Mouse (Mus musculus): ENCODE measurements around the gene Hist1h2ad. TPM values are rescaled to one million over a fixed set of nuclear protein-coding genes. Genes with fewer than 3 reads are reported as not detected.

Hist1h2ad gene
- polyA plus RNA-seq, 1 experiment from 2014 or later, result 1.2 TPM

DNA sequence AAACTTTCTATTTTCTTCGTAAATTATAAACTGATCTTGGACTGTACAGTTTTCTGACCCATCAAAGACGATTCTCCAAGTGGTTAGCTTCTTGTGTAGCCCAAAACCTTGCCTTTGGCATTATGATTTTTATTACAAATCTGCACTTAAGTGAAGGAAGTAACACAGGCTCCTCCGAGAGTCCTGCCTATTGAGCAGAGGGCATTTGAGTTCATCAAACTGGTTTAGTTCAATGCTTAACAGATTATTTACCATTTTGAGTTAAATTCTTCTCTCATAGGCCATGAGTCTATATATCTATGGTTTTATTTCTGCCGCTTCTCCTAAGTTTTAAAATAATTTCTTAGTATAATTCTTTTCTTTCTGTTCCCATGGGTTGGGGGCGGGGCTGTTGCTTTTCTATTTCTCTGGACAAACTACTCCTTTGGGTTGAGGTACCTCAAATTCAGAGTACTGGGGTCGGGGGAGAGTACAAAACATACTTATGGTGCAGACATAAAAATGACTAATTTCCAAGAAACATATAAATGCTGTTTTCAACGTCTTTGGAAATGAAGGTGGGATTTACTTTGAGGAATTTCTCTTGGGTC lies 48.8 kb downstream of the Hist1h2ad start:
- H3K27me3 ChIP-seq (ENCODE audit: control insufficient read depth, insufficient read depth, low read length), result no peaks in the 10 kb centered on the region
- ATAC-seq (replicated peaks; ENCODE audit: extremely low read depth, insufficient read depth, low FRiP score), result no peak
- H3K4me3 ChIP-seq (ENCODE audit: low read length), result peak overlapping the region; percentile 67
- no peaks in the 10 kb centered on the region for H3K9me3 ChIP-seq (replicated peaks; ENCODE audit: control insufficient read depth, low read length)
- WGBS, result 26% methylated on average over 7 of the region's 7 CpGs
- peaks cover 4% of the 10 kb centered on the region for H3K4me1 ChIP-seq (ENCODE audit: control insufficient read depth, insufficient read depth, low read length)
- peak overlapping the region; percentile 47; the same call in 1 of the 2 replicates for H3K27ac ChIP-seq (ENCODE audit: low read length)
- H3K4me2 ChIP-seq (ENCODE audit: low read depth, low read length), result peak overlapping the region; percentile 94
- no peaks in the 10 kb centered on the region for H3K36me3 ChIP-seq (ENCODE audit: control insufficient read depth, insufficient read depth)
- peak overlapping the region; percentile 64 for H3K9ac ChIP-seq (ENCODE audit: low read length)

Small RNA genes lying within 50 kb of the gene (microRNA-seq; reads per million reads assigned to microRNA genes)
- gene Gm44297 (not detected), gene Gm44359 (not detected), gene Gm44394 (not detected)

Other genes with a start within 250 kb of the Hist1h2ad start
- gene Zfp322a, start 205.2 kb upstream of the Hist1h2ad start, polyA plus RNA-seq (2015; fragmentation: Nextera tagmentation; extraction: Ambion mirVana), result 36.5 and 37.8 TPM in 2 replicates
- gene Abt1, start 150.5 kb upstream of the Hist1h2ad start, polyA plus RNA-seq (2015; fragmentation: Nextera tagmentation; extraction: Ambion mirVana), result 9.2 and 9.4 TPM in 2 replicates
- gene Btn1a1, start 108.5 kb upstream of the Hist1h2ad start, polyA plus RNA-seq (2015; fragmentation: Nextera tagmentation; extraction: Ambion mirVana), result 0.83 and 1.0 TPM in 2 replicates
- gene Btn2a2, start 85.5 kb upstream of the Hist1h2ad start, polyA plus RNA-seq (2015; fragmentation: Nextera tagmentation; extraction: Ambion mirVana), result 0.29 and 0.34 TPM in 2 replicates
- 7.7 and 8.6 TPM in 2 replicates for gene Hist1h4h, start 43.3 kb upstream of the Hist1h2ad start, polyA plus RNA-seq (2015; fragmentation: Nextera tagmentation; extraction: Ambion mirVana)
- gene Hist1h2af, start 40.5 kb upstream of the Hist1h2ad start, polyA plus RNA-seq (2015; fragmentation: Nextera tagmentation; extraction: Ambion mirVana), result 3.8 and 9.2 TPM in 2 replicates
- 2.0 and 2.2 TPM in 2 replicates for gene Hist1h3g, start 39.0 kb upstream of the Hist1h2ad start, polyA plus RNA-seq (2015; fragmentation: Nextera tagmentation; extraction: Ambion mirVana)
- 0.38 and 0.52 TPM in 2 replicates for gene Hist1h2bh, start 31.0 kb upstream of the Hist1h2ad start, polyA plus RNA-seq (2015; fragmentation: Nextera tagmentation; extraction: Ambion mirVana)
- gene Hist1h3f, start 30.3 kb upstream of the Hist1h2ad start, polyA plus RNA-seq (2015; fragmentation: Nextera tagmentation; extraction: Ambion mirVana), result 0.20 and 0.37 TPM in 2 replicates
- 0.53 TPM in 1 of 2 replicates, not detected in the other for gene Hist1h4f, start 22.7 kb upstream of the Hist1h2ad start, polyA plus RNA-seq (2015; fragmentation: Nextera tagmentation; extraction: Ambion mirVana)
- 0.21 and 0.37 TPM in 2 replicates for gene Hist1h1d, start 21.1 kb upstream of the Hist1h2ad start, polyA plus RNA-seq (2015; fragmentation: Nextera tagmentation; extraction: Ambion mirVana)
- gene Hist1h3e, start 12.0 kb upstream of the Hist1h2ad start, polyA plus RNA-seq (2015; fragmentation: Nextera tagmentation; extraction: Ambion mirVana), result 1.7 and 2.1 TPM in 2 replicates
- gene Hist1h2ae, start 3.2 kb upstream of the Hist1h2ad start, polyA plus RNA-seq (2015; fragmentation: Nextera tagmentation; extraction: Ambion mirVana), result 34.0 and 34.2 TPM in 2 replicates
- 4.2 and 5.1 TPM in 2 replicates for gene Hist1h2bg, start 3.0 kb upstream of the Hist1h2ad start, polyA plus RNA-seq (2015; fragmentation: Nextera tagmentation; extraction: Ambion mirVana)
- 0.37 and 2.4 TPM in 2 replicates for gene Hist1h2bf, start 185 bp upstream of the Hist1h2ad start, polyA plus RNA-seq (2015; fragmentation: Nextera tagmentation; extraction: Ambion mirVana)
- 1.4 and 1.8 TPM in 2 replicates for gene Hist1h3d, start 1.4 kb downstream of the Hist1h2ad start, polyA plus RNA-seq (2015; fragmentation: Nextera tagmentation; extraction: Ambion mirVana)
- gene Hist1h4d, start 7.2 kb downstream of the Hist1h2ad start, polyA plus RNA-seq (2015; fragmentation: Nextera tagmentation; extraction: Ambion mirVana), result 48.7 and 49.1 TPM in 2 replicates
- 1.9 and 2.0 TPM in 2 replicates for gene Hist1h2be, start 46.7 kb downstream of the Hist1h2ad start, polyA plus RNA-seq (2015; fragmentation: Nextera tagmentation; extraction: Ambion mirVana)
- 10.4 and 11.5 TPM in 2 replicates for gene Hist1h1e, start 48.2 kb downstream of the Hist1h2ad start, polyA plus RNA-seq (2015; fragmentation: Nextera tagmentation; extraction: Ambion mirVana)
- gene Hist1h2ac, start 109.6 kb downstream of the Hist1h2ad start, polyA plus RNA-seq (2015; fragmentation: Nextera tagmentation; extraction: Ambion mirVana), result 0.52 and 0.75 TPM in 2 replicates
- gene Hist1h2bc, start 109.8 kb downstream of the Hist1h2ad start, polyA plus RNA-seq (2015; fragmentation: Nextera tagmentation; extraction: Ambion mirVana), result 49.7 and 53.7 TPM in 2 replicates
- not detected in 2 replicates for gene Hist1h1t, start 121.4 kb downstream of the Hist1h2ad start, polyA plus RNA-seq (2015; fragmentation: Nextera tagmentation; extraction: Ambion mirVana)
- gene Hist1h4c, start 124.1 kb downstream of the Hist1h2ad start, polyA plus RNA-seq (2015; fragmentation: Nextera tagmentation; extraction: Ambion mirVana), result 1.9 and 2.8 TPM in 2 replicates
- gene Hfe, start 136.5 kb downstream of the Hist1h2ad start, polyA plus RNA-seq (2015; fragmentation: Nextera tagmentation; extraction: Ambion mirVana), result 11.7 and 14.9 TPM in 2 replicates
- gene Hist1h1c, start 164.4 kb downstream of the Hist1h2ad start, polyA plus RNA-seq (2015; fragmentation: Nextera tagmentation; extraction: Ambion mirVana), result 38.0 and 38.5 TPM in 2 replicates
- 3.0 and 3.8 TPM in 2 replicates for gene Hist1h3c, start 171.2 kb downstream of the Hist1h2ad start, polyA plus RNA-seq (2015; fragmentation: Nextera tagmentation; extraction: Ambion mirVana)
- gene Hist1h2bb, start 172.4 kb downstream of the Hist1h2ad start, polyA plus RNA-seq (2015; fragmentation: Nextera tagmentation; extraction: Ambion mirVana), result 0.98 and 2.2 TPM in 2 replicates
- 17.0 and 20.0 TPM in 2 replicates for gene Hist1h2ab, start 176.7 kb downstream of the Hist1h2ad start, polyA plus RNA-seq (2015; fragmentation: Nextera tagmentation; extraction: Ambion mirVana)
- gene Hist1h3b, start 177.9 kb downstream of the Hist1h2ad start, polyA plus RNA-seq (2015; fragmentation: Nextera tagmentation; extraction: Ambion mirVana), result 3.2 and 5.0 TPM in 2 replicates
- gene Hist1h4b, start 182.6 kb downstream of the Hist1h2ad start, polyA plus RNA-seq (2015; fragmentation: Nextera tagmentation; extraction: Ambion mirVana), result 1.2 and 1.5 TPM in 2 replicates
- 0.32 TPM in 1 of 2 replicates, not detected in the other for gene Hist1h4a, start 186.8 kb downstream of the Hist1h2ad start, polyA plus RNA-seq (2015; fragmentation: Nextera tagmentation; extraction: Ambion mirVana)
- 1.5 and 3.4 TPM in 2 replicates for gene Hist1h3a, start 188.0 kb downstream of the Hist1h2ad start, polyA plus RNA-seq (2015; fragmentation: Nextera tagmentation; extraction: Ambion mirVana)
- 0.79 and 0.97 TPM in 2 replicates for gene Hist1h1a, start 189.3 kb downstream of the Hist1h2ad start, polyA plus RNA-seq (2015; fragmentation: Nextera tagmentation; extraction: Ambion mirVana)
- gene Trim38, start 195.5 kb downstream of the Hist1h2ad start, polyA plus RNA-seq (2015; fragmentation: Nextera tagmentation; extraction: Ambion mirVana), result 0.10 TPM in 1 of 2 replicates, not detected in the other
- not detected in 2 replicates for gene Slc17a2, start 232.6 kb downstream of the Hist1h2ad start, polyA plus RNA-seq (2015; fragmentation: Nextera tagmentation; extraction: Ambion mirVana)